Mouse (Mus musculus) C2C12 (cell line): ENCODE results near the gene Cd38.

ENCODE experiments used
- CTCF ChIP-seq: IDR thresholded peaks from one replicate; pipeline ENCODE4 v1.5.1; 2011; ENCODE audit not compliant: control insufficient read depth, insufficient read depth, insufficient read length
- FOSL1 ChIP-seq: IDR thresholded peaks from one replicate; pipeline ENCODE4 v1.8.0; 2011; ENCODE audit warnings: mild to moderate bottlenecking, low read length; ENCODE audit not compliant: poor library complexity, insufficient read depth, severe bottlenecking
- USF1 ChIP-seq: IDR thresholded peaks from one replicate; pipeline ENCODE4 v1.6.1; 2011; ENCODE audit warnings: low read depth, mild to moderate bottlenecking, control low read depth, moderate library complexity

DNA sequence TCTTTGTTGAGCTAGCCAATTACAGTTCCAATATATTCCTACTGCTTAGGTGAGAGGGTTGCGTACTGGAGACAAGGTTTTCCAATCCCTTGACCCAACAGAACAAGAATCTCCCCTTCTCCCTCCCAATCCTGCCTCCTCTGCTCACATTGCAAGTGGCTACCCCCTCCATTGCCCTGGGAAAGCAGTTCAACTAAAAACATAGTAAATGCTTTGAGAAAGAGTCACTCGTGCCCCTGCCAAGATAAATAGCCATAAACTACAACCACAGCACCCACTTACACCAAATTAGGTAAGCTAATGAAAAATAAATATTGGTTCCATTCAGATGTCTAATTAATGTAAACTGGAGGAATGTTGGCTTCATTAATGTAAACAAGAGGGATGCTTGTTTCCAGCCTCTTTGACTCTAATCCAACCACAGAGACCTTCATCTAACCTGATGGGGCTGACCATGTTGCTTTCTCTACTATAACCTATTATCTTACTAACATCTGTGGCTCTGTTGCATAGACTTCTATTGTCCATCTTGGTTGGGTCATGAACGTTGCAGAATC lies 91.6 kb downstream of the Cd38 start:
- TF ChIP-seq CTCF (no peak), FOSL1 (no peak), USF1 (no peak)
